Mouse (Mus musculus) erythroid progenitor cell, adult 5-6 weeks (primary cell): Measurements from ENCODE around the gene Matn3. TPM values are rescaled to one million over a fixed set of nuclear protein-coding genes. Genes with fewer than 3 reads are reported as not detected.
A peak's percentile ranks its signal among the peaks of the same experiment; 100 is the strongest.
"Not testable (repeated sequence)": the region's sequence is repeated elsewhere in the genome, so short reads cannot be mapped to it uniquely, and the experiment has no call there.

Experiments used
- ATAC-seq: replicated peaks from 2 replicates; pipeline ENCODE4 v1.8.0; 2016; ENCODE audit warnings: moderate number of reproducible peaks, mild to moderate bottlenecking, moderate TSS enrichment, inconsistent platforms; ENCODE audit not compliant: poor library complexity, low FRiP score, severe bottlenecking
- total RNA-seq, 2 experiments: library from RNA; stranded (forward) in 1 of 2; stranded (reverse) in 1 of 2; fragments of 150-400 nt in 1 of 2; fragments of 186-747, 209-891 nt in 1 of 2; gene quantifications; 2 replicates each; pipeline versions ENCODE4 v1.2.3 to v1.2.4; 2015 to 2017; ENCODE audit warnings: low replicate concordance in 2 of 2

Matn3 gene
- total RNA-seq, 2 experiments from 2014 or later: not detected

DNA sequence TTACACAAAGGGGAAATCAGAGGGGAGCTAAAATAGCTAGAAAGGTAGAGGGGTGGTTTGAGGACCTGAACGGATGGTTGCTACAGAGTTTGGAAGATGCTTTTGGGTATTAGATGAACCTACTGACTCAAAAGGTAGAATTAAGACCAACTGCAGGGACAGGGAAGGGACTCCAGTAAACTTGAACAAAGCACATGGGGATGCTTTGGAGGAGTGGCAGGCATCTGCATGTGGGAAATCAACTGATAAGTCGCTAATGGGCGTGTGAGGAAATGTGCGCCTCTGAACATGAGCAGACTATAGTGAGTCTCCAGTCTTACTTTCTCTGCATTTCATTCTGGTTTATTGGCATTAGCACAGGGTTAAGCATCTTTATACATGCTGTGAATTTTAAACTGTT lies 16.6 kb upstream of the Matn3 start:
- ATAC-seq: peak; percentile 74

DNA sequence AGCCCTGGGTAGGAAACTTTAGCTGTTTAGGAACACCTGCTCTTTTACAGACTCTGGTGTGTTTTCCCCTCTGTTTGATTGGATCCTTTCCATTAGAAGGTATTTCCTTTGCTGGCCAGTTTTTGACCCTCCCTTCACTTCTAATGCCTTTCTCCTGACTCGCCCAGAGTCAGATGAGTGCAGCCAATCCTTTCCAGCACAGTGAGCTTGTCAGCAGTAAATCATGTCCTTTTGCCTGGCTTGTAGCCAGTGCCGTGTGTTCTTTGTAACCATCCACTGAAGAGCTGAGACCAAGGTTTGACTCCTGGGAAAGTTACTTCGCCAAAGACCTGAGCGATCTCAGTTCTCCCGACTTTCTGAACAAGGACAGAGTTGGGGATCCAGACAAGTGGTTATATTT lies 12.4 kb upstream of the Matn3 start:
- ATAC-seq: no peak

DNA sequence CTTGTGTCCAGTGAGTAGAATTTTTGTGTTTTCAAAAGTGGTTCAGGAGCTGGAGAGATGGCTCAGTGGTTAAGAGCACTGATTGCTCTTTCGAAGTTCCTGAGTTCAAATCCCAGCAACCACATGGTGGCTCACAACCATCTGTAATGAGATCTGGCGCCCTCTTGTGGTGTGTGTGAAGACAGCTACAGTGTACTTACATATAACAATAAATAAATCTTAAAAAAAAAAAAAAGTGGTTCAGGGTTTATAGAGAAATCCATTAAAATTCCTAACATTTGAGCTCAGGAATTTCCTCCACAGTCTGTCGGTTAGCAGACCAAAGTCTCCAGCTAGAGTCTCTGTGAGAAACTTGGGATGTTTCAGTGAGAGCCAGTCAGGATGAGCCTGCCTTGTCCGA lies 11.5 kb upstream of the Matn3 start:
- not testable (repeated sequence) for ATAC-seq

DNA sequence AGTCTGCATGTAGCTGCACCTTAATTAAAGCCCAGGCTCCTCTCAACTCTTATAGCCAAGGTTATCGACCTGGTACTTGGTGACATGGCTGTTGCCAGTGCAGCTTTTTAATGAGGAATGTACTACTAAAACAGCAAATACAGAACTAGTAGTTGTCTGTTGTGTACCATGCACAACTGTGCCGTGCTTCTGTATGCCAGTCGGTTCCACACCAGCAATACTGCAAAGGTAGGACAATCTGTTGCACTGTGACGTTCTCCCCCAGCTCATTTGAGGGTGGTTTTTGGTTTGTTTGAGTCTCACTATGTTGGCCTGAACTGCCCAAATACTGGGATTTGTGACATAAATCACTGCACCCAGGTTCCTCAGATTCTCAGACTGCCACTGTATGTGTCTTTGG lies 8.2 kb upstream of the Matn3 start:
- ATAC-seq: no peak

DNA sequence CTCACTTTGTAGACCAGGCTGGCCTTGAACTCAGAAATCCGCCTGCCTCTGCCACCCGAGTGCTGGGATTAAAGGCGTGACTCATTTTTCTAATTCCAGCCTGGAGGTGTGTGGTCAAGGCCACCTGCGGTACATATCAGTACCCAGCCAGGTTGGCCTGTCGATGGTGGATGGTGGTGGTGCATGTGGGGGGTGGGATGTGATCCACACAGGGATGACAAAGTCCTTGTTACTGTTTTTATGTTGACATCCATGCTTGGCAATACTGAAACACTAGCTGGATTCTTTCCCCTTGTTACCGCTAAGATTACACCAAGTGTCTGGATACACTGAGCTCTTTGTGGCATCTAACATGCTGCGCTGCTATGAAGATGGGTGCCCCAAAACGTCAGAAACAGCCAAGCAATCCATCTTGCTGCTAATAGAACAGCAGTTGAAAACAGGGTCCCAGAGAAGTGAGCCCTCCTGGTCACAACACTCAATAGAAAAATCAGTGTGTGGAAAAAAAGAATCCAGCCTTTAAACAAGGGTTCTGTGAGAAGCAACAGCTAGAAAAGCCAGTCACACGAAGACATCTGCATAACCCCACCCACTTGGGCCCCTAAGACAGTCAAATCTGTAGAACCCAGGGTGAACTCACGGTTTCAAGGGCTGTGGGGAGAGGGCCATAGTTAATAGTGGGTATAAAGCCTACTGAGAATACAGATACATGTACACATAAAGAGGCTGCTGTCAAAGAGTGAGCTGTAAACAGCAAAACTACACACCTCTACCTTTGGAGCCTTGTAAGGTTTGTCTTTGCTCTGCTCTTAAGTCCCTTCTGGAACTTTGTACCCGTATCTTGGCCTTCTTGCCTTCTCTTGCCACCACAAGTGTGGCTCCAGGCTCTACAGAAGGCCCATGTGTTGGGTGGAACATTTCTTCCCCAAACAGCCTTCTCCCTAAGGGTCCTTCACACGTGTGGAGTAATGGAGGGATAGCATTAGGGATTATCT lies 7.4 kb upstream of the Matn3 start:
- no peak for ATAC-seq

DNA sequence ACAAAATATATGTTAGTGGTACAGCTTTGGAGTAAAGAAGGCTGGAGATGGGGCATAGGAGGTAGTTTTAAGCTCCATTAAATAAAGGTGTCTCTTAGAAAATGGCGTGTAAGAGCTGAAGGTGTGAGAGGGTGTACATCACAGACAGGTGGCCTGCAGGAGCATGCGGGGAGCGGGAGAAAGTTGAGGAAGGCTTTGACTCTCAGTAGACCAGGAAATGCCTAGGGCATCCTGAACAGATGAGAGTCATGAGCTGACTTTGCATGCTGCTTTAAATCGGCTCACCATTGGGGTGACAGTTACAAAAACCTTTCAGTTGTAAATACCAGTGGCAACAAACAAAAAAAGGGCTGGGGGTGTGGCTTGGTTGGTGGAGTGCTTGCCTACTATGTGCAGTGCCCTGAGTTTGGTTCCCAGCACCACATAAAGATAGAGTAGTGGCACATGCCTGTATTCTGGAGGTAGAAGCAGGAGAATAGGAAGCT lies 6.6 kb upstream of the Matn3 start:
- no peak for ATAC-seq

DNA sequence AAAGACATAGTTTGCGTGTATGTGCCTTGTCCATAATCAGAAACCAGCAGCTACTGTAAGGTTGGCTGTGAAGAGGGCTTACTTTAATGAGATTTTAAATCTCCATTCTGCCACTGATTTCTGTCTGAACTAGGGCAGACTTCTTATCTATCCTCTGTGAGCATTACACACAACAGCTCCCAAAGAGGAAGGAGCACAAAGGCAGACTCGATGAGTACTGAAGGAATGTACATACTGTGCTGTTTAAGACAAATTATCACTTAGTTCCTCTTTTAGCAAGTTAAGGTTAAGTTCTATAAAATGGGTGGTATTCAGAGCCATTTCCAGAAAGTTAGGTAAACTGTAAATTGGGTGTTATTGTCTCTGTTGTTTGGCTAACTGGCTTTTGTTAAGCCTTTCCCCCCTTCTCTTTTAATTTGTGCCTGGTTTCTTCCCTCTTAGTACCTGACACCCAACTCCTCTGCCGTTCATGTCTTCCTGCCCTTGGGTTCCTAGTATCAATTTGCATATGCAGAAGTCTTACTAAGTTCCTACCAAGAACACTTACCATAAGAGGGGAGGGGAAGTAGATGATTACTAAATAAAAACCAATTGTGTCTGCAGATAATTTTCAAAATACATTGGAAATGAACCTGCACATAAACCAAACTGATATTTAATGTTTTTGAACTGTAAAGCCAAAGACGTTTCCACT lies 5.9 kb upstream of the Matn3 start:
- ATAC-seq: no peak

DNA sequence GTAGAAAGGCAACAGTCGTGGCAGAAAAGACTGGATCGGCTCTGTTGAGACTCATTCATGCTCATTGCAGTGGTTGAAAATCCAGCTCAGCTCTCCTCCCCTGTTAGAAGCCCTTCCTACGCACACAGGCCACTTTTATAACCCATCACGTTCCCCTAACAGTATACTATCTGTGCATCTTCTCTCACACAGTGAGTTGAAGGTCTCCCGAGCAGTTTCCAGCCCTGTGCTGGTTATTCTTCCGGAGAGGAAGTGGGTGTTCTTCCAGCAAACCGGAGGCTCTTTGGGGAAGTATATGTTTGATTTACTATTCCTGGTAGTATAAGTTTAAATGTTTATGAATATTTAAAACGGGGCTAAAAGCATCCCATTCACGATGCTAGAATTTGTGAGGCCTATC lies 566 bp upstream of the Matn3 start:
- ATAC-seq: no peak

DNA sequence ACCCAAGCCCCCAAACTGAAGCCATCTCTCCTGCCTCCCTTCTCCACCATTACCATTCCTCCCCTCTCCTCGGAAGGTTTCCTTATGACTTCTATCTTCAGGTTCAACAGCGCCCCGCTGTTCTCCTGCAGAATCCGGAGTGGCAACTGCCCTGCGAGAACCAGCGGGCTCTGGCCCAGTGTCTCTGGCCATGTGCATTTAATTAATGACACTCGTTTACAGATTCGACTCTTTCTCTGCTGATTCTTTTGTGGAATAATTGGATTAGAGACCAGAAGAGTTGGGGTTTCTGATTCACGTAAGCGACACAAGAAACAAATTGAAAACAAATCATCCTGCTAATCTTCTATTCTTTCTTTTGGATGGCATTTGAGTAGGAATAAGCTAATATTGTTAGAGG lies 5.4 kb downstream of the Matn3 start:
- no peak for ATAC-seq

DNA sequence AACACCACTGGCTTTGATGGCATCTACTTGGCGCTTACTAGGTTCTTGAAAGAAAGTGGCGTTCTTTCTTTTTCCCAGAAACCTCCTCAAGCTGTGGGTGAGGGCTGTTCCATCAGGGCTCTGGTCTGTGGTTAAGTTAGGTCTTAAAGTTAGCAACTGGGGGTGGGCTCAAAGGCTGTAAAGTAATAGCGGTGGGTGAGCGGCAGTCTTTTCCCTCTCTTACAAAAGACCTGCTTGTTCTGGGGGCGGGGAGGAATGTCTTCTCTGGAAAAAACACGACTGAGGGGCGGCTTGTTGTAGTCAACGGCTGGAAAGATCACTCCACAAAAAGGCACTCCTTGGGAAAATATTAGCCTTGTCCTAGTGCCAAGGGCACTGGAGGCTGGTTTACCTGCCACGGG lies 6.4 kb downstream of the Matn3 start:
- ATAC-seq: no peak

DNA sequence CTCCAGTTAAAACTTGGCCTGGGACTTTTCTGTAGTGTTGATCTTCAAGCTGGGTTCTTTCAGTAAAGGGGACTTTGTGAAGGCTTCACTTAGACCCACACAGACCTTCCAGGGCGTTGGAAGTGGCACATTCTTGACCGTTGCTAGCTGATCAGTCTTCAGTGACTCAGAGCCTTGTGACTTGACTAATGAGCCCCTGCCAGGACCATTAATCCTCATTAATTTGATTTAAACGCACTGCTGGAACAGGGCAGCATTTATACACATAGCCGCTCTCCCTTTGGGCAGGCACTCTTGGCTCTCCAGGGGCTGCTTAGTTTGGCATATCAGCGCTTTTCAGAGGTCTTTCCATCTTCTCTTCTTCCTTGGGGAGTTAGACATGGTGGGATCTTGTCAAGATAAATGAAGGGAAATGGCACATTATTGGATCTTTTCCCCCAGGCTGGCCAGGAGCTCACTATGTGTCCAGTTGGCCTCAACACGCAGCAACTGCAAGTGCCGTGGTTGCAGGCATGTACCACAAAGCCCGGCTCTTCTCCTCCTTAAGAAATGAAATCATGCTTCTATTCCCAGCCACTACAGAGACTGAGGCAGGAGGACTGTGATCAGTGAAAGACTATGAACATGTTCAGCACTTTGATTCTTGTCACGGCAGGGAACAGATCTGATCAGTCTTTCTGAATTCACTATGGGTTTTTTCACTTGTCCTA lies 14.0 kb downstream of the Matn3 start:
- no peak for ATAC-seq

DNA sequence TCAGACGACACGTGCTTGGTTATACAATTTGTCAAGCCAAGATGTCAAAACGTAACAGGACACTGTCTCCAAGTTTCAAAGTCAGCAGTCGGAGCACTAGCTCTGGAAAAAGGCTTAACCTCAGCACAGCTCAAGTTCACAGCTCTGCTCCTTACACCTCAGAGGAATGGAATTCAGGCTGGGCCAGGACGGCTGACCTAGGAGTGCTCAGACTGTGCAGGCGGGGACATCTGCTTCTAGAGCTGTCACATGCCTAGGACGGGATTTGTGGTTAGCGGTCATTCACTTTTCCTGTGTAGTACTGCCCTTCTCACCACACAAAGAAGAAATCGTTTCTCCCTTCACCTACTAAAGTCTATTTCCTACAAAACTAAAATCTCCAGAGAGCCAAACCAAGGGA lies 22.1 kb downstream of the Matn3 start:
- ATAC-seq: no peak

DNA sequence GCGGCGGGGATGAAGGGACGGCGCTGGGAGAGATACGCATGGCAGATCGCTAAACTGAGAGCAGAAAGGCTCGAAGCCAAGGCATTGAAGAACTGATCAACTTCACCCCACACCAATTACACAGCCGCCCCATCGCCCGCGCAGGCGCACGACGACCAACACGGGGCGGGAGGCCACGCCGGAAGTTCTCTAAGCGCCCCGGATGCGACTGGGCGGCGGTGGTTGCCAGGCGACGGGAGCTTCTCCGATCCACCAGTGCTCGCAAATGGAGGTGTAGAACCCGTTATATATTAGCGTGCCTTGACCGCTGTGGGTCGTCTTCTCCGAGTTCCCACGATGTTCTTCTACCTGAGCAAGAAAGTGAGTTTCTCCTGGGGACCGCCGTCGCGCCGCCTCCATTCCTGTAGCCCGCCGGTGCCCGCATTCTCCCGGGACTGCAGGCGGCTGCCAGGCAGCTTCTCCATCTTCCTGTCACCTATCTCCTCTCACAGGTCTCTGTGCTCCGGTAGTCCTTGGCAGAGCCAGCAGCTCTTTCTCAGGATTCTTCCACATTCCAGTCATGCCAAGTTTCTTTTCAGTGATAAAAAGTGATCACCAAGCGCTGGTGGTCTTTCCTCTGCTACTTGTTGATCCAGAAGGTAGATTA lies 26.2 kb downstream of the Matn3 start, which contains the start of gene Wdr35:
Gene Wdr35 (plus strand): TSS at position 73 of the 646 bp plus-strand sequence.
- ATAC-seq: peak; percentile 97

DNA sequence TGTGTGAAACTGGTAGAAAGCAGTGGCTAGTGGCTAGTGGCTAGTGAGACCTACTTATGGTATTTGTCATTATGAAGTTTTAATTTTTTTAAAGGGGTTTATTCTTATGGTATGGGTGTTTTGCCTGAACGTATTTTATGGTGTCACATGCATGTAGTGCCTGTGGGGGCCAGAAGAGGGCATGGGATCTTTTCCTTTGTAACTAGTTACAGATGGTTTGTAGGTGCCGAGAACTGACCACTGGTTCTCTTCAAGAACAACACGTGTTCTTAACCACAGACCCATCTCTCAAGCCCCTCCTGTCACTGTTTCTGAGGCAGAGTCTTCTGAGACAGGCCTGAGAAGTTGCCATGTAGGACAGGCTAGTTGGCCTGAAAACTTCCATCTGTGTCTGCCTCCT lies 27.3 kb downstream of the Matn3 start:
- no peak for ATAC-seq

DNA sequence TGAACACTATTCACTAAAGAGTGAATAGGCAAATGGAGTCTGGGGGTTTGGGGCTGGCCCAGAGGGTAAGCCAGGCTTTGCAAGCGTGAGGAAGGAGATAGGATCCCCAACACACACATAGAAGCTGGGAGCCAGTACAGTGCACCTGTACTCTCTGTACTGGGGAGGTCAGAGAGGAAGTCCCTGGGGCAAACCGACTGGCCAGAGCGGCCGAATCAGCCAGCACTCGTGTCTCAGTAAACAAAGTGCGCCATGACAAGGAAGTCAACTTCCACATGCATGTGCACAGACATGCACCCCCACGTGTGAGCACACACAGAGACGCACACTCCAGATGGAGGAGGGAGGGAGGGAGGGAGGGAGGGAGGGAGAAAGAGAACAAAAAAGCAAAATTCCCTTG lies 45.5 kb downstream of the Matn3 start:
- no peak for ATAC-seq

DNA sequence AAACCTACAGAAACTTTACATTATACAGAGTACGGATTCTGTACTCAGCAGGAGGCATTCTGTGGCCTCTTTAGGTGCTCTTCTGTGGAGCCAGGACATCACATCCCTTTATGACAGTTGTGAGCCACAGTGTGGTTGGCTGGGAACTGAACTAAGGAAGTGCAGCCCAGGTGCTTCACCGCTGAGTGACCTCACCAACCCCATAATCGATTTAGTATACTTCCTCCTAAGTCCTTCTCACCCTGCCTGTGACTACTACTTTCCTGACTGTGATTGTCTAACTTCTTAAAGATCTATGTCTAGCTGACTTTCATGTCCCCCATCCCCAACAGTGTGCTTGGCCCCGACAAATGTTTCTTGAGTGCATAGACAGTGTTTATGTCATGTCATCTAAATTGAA lies 50.6 kb downstream of the Matn3 start:
- ATAC-seq: no peak

DNA sequence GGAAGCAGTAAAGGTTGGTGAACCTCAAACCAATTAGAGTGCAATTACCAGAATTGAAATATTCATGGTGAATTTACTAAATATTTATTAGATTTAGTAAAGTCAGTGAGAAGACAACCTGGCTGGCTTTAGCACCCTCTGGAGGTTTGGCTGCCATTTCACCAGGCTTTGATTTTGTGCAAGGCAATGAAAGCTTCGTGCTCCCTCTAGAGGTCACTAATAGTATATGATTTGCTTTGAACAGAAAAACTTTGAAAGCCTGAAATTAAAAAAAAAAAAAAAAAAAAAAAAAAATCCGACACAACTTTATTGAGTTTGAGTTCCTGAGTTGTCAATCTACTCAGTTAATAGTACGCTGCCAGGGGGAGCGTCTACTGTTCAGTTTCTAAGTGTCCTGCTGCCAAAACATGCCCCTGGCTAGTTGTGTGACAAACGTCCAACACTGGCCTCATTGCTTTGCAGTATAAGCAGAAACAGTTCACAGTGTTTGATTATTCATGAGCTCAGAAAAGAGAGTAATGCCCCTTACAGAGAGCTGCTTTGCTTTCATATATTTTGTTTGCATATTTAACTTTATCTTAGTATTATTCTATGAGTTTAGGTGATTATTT lies 54.4 kb downstream of the Matn3 start:
- ATAC-seq: no peak

DNA sequence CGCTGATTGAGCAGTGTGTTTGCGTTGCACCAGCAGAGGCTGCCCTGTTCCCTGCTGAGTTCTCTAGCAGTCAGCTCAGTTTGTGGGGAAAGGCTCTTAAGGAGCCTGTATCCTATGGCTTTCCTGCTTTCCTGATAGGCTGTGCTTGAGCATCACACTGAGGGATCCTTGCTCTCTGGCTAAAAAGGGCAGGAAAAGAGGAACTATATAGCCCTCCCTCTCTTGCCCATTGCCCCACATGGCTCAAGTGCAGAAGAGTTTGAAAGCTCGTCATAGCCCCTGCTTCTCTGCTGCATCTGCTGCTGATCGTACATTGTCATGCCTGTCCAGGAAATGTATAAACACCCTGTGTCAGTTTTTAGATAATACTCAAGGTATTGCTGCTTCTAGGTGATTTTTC lies 59.4 kb downstream of the Matn3 start:
- ATAC-seq: no peak

DNA sequence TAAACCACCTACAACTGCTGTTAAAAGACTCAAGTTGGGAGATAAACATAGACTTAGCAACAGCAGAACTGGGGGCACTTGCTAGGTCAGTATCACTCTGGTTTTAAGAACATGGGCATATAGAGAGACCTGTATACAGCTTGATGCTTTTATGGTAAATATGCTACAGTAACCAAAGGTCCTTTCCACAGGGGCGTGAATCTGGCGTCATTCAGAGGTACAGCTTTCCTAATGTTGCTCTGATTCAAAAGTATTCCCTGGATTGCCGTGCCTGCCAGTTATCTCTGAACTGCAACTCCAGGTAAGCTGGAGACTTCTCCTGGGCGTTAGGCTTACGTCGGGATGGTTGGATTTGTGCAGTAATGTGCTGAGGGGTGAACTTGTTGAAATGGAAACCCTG lies 60.1 kb downstream of the Matn3 start:
- no peak for ATAC-seq
